In the genomic region with DNA sequence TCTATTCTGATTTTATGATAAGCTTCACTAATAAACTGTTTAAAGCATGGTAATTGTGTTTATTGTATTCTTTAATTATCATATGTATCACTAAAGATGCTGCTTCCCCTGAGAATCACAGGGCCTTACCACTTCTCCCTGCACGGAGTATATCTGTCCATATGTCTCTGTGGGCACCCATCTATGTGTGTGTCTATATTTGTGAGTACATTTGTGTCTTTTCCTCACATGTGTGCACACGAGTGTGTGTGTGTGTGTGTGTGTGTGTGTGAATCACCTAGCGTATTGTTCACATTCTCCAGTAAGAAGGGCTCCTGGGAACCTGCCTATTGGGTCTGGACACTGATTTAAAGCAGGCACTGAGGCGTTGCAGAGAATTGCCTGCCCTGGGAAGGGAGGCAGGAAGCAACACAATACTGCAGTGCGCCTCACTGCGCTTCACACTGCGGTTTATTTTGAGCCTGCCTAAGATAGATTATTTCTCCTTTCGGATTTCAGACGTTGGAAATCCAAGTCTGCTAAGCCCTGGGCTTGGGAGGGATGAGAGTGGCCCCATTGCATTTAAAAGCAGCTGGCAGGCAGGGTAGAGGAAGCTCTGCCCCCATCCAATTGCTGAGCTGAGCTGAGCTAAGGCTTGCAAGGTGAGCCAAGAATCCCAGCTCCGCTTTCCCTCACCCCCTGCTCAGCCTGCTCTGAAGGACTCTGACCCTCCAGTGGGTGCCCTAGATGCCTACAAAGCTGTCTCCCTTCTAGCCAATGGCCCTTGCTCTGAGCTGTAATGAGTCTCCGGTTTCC, we compare ENCODE assay signal across 9 mouse cellular contexts. TPM values are rescaled to one million over a fixed set of nuclear protein-coding genes. Genes with fewer than 3 reads are reported as not detected.
DNase-seq lines count a peak whose midpoint lies in the region; ATAC-seq and TF ChIP-seq lines count a peak whose summit lies in the region.
"Had no signal": no experiment of that assay in that cellular context is flagged by ENCODE, and none has a peak within 500 bp of the region (broad histone marks: within the 10 kb centered on the region; RNA-seq: fewer than 3 reads in every experiment).

No protein-coding gene starts in this region.

- no peak overlapping the region for H3K9ac ChIP-seq in kidney, embryonic 14.5 days (ENCODE audit: low read depth, low read length)
- H3K9ac ChIP-seq in midbrain, embryonic 12.5 days (replicated peaks): no peak overlapping the region
- H3K9ac ChIP-seq in heart, embryonic 12.5 days: no peak overlapping the region

- DNase-seq in Muller cell, postnatal 12 days (ENCODE audit: inconsistent ontology term): peak; percentile 40
- no peak for DNase-seq in liver
- no peak for DNase-seq in adrenal gland, adult 2 months

- no peaks in the 10 kb centered on the region for H3K36me3 ChIP-seq in kidney, embryonic 14.5 days (ENCODE audit: control insufficient read depth, insufficient read depth, low read length)
- no peaks in the 10 kb centered on the region for H3K36me3 ChIP-seq in midbrain, embryonic 12.5 days
- no peaks in the 10 kb centered on the region for H3K36me3 ChIP-seq in heart, embryonic 12.5 days

- H3K9me3 ChIP-seq in kidney, embryonic 14.5 days (ENCODE audit: control insufficient read depth, low read length): no peaks in the 10 kb centered on the region
- no peaks in the 10 kb centered on the region for H3K9me3 ChIP-seq in midbrain, embryonic 12.5 days
- no peaks in the 10 kb centered on the region for H3K9me3 ChIP-seq in heart, embryonic 12.5 days (replicated peaks)

- ATAC-seq in kidney, embryonic 14.5 days (ENCODE audit: low FRiP score, low TSS enrichment): peak; percentile 84
- ATAC-seq in midbrain, embryonic 12.5 days (ENCODE audit: low FRiP score, low read depth): 0 out of 2 replicates have a peak, but pooled peaks have one; percentile 38
- ATAC-seq in heart, embryonic 12.5 days (ENCODE audit: insufficient number of reproducible peaks, low FRiP score): no peak
- ATAC-seq in erythroblast, adult 5-6 weeks (replicated peaks; ENCODE audit: low FRiP score, poor library complexity, severe bottlenecking): no peak

- TF ChIP-seq POLR2A in cortical plate, adult 2 months (IDR thresholded peaks at IDR 0.05; ENCODE audit: extremely low read depth, insufficient read depth, low read length): peak; percentile 54; the same call in 1 of the 2 replicates

- 25% methylated on average over 11 of the region's 11 CpGs for WGBS in kidney, embryonic 14.5 days
- WGBS in midbrain, embryonic 12.5 days: 35% methylated on average over 11 of the region's 11 CpGs
- 38% methylated on average over 11 of the region's 11 CpGs for WGBS in heart, embryonic 12.5 days

- peak overlapping the region; percentile 2; the same call in 1 of the 2 replicates for H3K4me2 ChIP-seq in kidney, embryonic 14.5 days (replicated peaks; ENCODE audit: low read depth, low read length)
- no peak overlapping the region for H3K4me2 ChIP-seq in midbrain, embryonic 12.5 days (replicated peaks)
- no peak overlapping the region for H3K4me2 ChIP-seq in heart, embryonic 12.5 days

- no peak for TF ChIP-seq CTCF in cortical plate, adult 2 months (IDR thresholded peaks at IDR 0.05; ENCODE audit: extremely low read depth, insufficient read depth, low read length)

- peak overlapping the region; percentile 79 for H3K27ac ChIP-seq in cortical plate, adult 2 months (ENCODE audit: insufficient read depth, low read length)
- H3K27ac ChIP-seq in kidney, embryonic 14.5 days (ENCODE audit: low read depth, low read length): peak overlapping the region; percentile 72
- peak overlapping the region; percentile 43 for H3K27ac ChIP-seq in midbrain, embryonic 12.5 days (replicated peaks)
- H3K27ac ChIP-seq in heart, embryonic 12.5 days (ENCODE audit: poor library complexity, severe bottlenecking): no peak overlapping the region

- no peaks in the 10 kb centered on the region for H3K27me3 ChIP-seq in kidney, embryonic 14.5 days (ENCODE audit: control insufficient read depth, insufficient read depth, low read length)
- H3K27me3 ChIP-seq in midbrain, embryonic 12.5 days: no peaks in the 10 kb centered on the region
- H3K27me3 ChIP-seq in heart, embryonic 12.5 days (replicated peaks): peaks cover 13% of the 10 kb centered on the region; the same call in 1 of the 2 replicates

- H3K4me1 ChIP-seq in cortical plate, adult 2 months (ENCODE audit: control insufficient read depth, insufficient read depth, low read length): peaks cover 25% of the 10 kb centered on the region
- no peaks in the 10 kb centered on the region for H3K4me1 ChIP-seq in kidney, embryonic 14.5 days (ENCODE audit: control insufficient read depth, insufficient read depth, low read length)
- H3K4me1 ChIP-seq in midbrain, embryonic 12.5 days: peaks cover 10% of the 10 kb centered on the region
- peaks cover 11% of the 10 kb centered on the region; the same call in 1 of the 2 replicates for H3K4me1 ChIP-seq in heart, embryonic 12.5 days (replicated peaks)

- no peak overlapping the region for H3K4me3 ChIP-seq in cortical plate, adult 2 months (ENCODE audit: insufficient read depth, low read length)
- H3K4me3 ChIP-seq in kidney, embryonic 14.5 days (ENCODE audit: low read length): no peak overlapping the region
- H3K4me3 ChIP-seq in midbrain, embryonic 12.5 days: no peak overlapping the region
- no peak overlapping the region for H3K4me3 ChIP-seq in heart, embryonic 12.5 days

RNA-seq across cellular contexts. Expression of gene Bhlhe23, which starts 48.6 kb away (rescaled TPM):
- polyA plus RNA-seq in cortical plate, adult 2 months (2012; rRNA removed): 0.08 TPM in 1 of 2 replicates, not detected in the other
- 0.10 TPM in 1 of 2 replicates, not detected in the other for polyA plus RNA-seq in kidney, embryonic 14.5 days (2014; fragmentation: Nextera tagmentation; extraction: Ambion mirVana)
- 26.0 and 29.3 TPM in 2 replicates for polyA plus RNA-seq in midbrain, embryonic 12.5 days (2016; fragmentation: Nextera tagmentation; extraction: Ambion mirVana)
- total RNA-seq in adrenal gland, adult 2 months (2021): not detected
- not detected in 2 replicates for polyA plus RNA-seq in adrenal gland, adult 2 months (2012; rRNA removed)
- polyA plus RNA-seq in heart, embryonic 12.5 days (2016; fragmentation: Nextera tagmentation; extraction: Ambion mirVana): not detected in 2 replicates
- total RNA-seq in erythroblast, adult 5-6 weeks (2015; ENCODE audit: low replicate concordance): not detected in 2 replicates
- total RNA-seq in erythroblast, adult 5-6 weeks (2017; ENCODE audit: low replicate concordance): not detected in 2 replicates
- polyA plus RNA-seq: large intestine, adult 2 months had no signal

Comparison
In these comparisons a context has a peak if more than half of its experiments do, and no peak if none do; other contexts are left out.
1. ATAC-seq: peak in kidney, embryonic 14.5 days (single experiment) and midbrain, embryonic 12.5 days (single experiment); none in heart, embryonic 12.5 days (single experiment) and erythroblast, adult 5-6 weeks (single experiment).
2. RNA of gene Bhlhe23, which starts 48.6 kb away (polyA plus RNA-seq): 26.0 to 29.3 TPM in midbrain, embryonic 12.5 days; 0.08 TPM in cortical plate, adult 2 months, 0.10 TPM in kidney, embryonic 14.5 days, not detected in adrenal gland, adult 2 months and not detected in heart, embryonic 12.5 days; every median in the first group is over 10 times any median in the second.